Mouse (Mus musculus) small intestine, adult 2 months (tissue): ENCODE results near the gene Ptger4.
"Not testable (repeated sequence)": the region's sequence is repeated elsewhere in the genome, so short reads cannot be mapped to it uniquely, and the experiment has no call there.

Experiments used
- CTCF ChIP-seq: fragments of 200-500 bp; IDR thresholded peaks from 2 replicates; pipeline ENCODE4 v1.5.1; 2012; ENCODE audit warnings: low read depth, mild to moderate bottlenecking, control low read depth, inconsistent platforms, low read length, moderate library complexity, mixed read lengths; ENCODE audit not compliant: insufficient replicate concordance, insufficient read length; ENCODE audit errors: extremely low read depth
- POLR2A ChIP-seq: fragments of 200-500 bp; IDR thresholded peaks from 2 replicates; pipeline ENCODE4 v1.6.1; 2012; ENCODE audit warnings: low read depth, mild to moderate bottlenecking, control low read depth, inconsistent platforms, low read length, moderate library complexity

DNA sequence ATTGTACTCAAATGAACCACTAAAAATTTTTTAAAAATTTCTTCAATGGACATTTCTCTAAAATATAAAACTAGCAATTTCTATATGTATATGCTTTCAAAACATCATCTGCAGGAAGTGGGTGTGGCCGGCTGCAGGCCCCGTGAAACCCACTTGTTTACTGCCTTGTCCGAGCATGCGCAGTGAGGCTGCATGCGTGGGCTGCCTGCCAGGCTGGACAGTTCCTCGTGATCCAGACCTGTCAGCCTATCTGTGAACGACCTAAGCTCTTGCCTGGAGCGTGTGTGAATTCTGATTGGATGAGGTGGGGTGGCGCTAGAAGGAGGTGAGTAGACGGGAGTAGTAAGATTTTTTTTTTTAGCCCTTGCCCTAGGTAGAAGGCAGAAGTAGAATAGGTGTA, 13.2 kb downstream of the Ptger4 start:
- TF ChIP-seq CTCF, POLR2A: not testable (repeated sequence)
